In the genomic region with DNA sequence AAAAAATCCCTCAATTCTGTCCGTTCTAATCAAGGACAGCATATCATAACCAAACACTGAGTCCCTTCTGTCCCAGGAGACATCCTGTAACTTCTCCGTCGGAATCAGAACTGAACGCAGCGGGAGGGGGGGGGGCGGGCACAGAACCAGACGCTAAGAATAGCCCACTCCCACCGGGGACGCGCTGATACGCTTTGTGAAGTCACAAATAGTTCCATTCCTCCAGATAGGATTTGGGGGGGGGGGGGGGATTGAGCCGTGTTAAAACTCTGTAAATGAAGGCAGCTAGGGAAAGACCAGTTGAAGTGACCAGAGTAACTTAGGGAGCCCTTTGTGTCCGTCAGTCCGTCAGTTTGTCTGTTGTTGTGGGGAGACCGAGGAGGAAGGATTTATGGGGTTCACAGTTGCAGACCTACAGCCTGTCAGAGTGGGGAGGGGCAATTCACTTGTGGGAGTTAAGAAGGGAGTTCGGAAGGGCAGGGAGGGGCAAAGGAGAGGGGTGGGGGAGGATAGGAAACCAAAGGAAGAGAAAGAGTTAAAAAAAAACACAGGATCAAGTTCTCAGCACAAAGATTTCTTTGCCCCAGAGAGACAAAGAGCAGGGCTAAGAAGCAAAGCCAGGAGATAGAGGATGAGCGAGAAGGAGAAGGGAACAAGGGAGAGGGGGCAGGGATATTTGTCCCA, we compare ENCODE assay signal across 9 mouse cellular contexts.
DNase-seq lines count a peak whose midpoint lies in the region; ATAC-seq and TF ChIP-seq lines count a peak whose summit lies in the region.
"Had no signal": no experiment of that assay in that cellular context is flagged by ENCODE, and none has a peak within 500 bp of the region (broad histone marks: within the 10 kb centered on the region; RNA-seq: fewer than 3 reads in every experiment).

No protein-coding gene starts in this region.

- H3K4me3 ChIP-seq in heart, embryonic 11.5 days (ENCODE audit: low read depth, low read length) = peak overlapping the region; percentile 36
- H3K4me3 ChIP-seq in hindbrain, embryonic 14.5 days (replicated peaks; ENCODE audit: low read length) = peak overlapping the region; percentile 15; the same call in 1 of the 2 replicates
- H3K4me3 ChIP-seq in midbrain, embryonic 12.5 days = peak overlapping the region; percentile 24
- no peak overlapping the region for H3K4me3 ChIP-seq in lung, adult 2 months (replicated peaks; ENCODE audit: extremely low read depth, low read depth, low read length)

- ATAC-seq in heart, embryonic 11.5 days (replicated peaks; ENCODE audit: insufficient number of reproducible peaks, low FRiP score, low TSS enrichment) = no peak
- no peak for ATAC-seq in hindbrain, embryonic 14.5 days (ENCODE audit: low FRiP score)
- no peak for ATAC-seq in midbrain, embryonic 12.5 days (ENCODE audit: low FRiP score, low read depth)

- peak overlapping the region; percentile 58 for H3K9ac ChIP-seq in heart, embryonic 11.5 days (ENCODE audit: low read depth, low read length)
- H3K9ac ChIP-seq in hindbrain, embryonic 14.5 days = no peak overlapping the region
- H3K9ac ChIP-seq in midbrain, embryonic 12.5 days (replicated peaks) = no peak overlapping the region

- no peak for TF ChIP-seq CTCF in lung, adult 2 months (IDR thresholded peaks at IDR 0.05; ENCODE audit: insufficient read depth, low read length)

- H3K9me3 ChIP-seq in heart, embryonic 11.5 days (replicated peaks; ENCODE audit: control insufficient read depth, low read length) = peaks cover 3% of the 10 kb centered on the region; the same call in 1 of the 2 replicates
- H3K9me3 ChIP-seq in hindbrain, embryonic 14.5 days (ENCODE audit: control insufficient read depth, low read length) = peaks cover 21% of the 10 kb centered on the region; the same call in 1 of the 2 replicates
- H3K9me3 ChIP-seq in midbrain, embryonic 12.5 days = peaks cover 14% of the 10 kb centered on the region

- H3K4me1 ChIP-seq in heart, embryonic 11.5 days (ENCODE audit: control insufficient read depth, insufficient read depth, low read length) = peaks cover 9% of the 10 kb centered on the region; the same call in 1 of the 2 replicates
- 0 out of 2 replicates have a peak, but pooled peaks cover 5% of the 10 kb centered on the region for H3K4me1 ChIP-seq in hindbrain, embryonic 14.5 days (replicated peaks; ENCODE audit: control insufficient read depth, insufficient read depth, low read length)
- H3K4me1 ChIP-seq in midbrain, embryonic 12.5 days = peaks cover 4% of the 10 kb centered on the region; the same call in 1 of the 2 replicates
- H3K4me1 ChIP-seq in lung, adult 2 months (ENCODE audit: control insufficient read depth, insufficient read depth, low read length) = no peaks in the 10 kb centered on the region; the same call in 1 of the 2 replicates

- DNase-seq in heart, adult 8-10 months (ENCODE audit: low spot score) = no peak
- DNase-seq in R1 (ENCODE audit: low read depth, low spot score) = peak; percentile 71
- DNase-seq in hindbrain, embryonic 14.5 days (ENCODE audit: low spot score) = no peak
- no peak for DNase-seq in layer of hippocampus, postnatal 10 days (ENCODE audit: low spot score in 2 of 2)
- DNase-seq in thymus, postnatal 0 days (ENCODE audit: low spot score) = no peak
- DNase-seq in lung, adult 2 months = no peak
- DNase-seq: gastrocnemius, postnatal 14 days had no signal

- no peaks in the 10 kb centered on the region for H3K27me3 ChIP-seq in heart, embryonic 11.5 days (ENCODE audit: control insufficient read depth, insufficient read depth, low read length)
- no peaks in the 10 kb centered on the region for H3K27me3 ChIP-seq in hindbrain, embryonic 14.5 days (ENCODE audit: control insufficient read depth, insufficient read depth, low read length)
- no peaks in the 10 kb centered on the region for H3K27me3 ChIP-seq in midbrain, embryonic 12.5 days

- peak overlapping the region; percentile 70 for H3K4me2 ChIP-seq in heart, embryonic 11.5 days
- peak overlapping the region; percentile 47 for H3K4me2 ChIP-seq in hindbrain, embryonic 14.5 days (replicated peaks)
- H3K4me2 ChIP-seq in midbrain, embryonic 12.5 days (replicated peaks) = peak overlapping the region; percentile 46

- no peaks in the 10 kb centered on the region for H3K36me3 ChIP-seq in heart, embryonic 11.5 days (ENCODE audit: control insufficient read depth, insufficient read depth, low read length)
- no peaks in the 10 kb centered on the region for H3K36me3 ChIP-seq in hindbrain, embryonic 14.5 days (replicated peaks; ENCODE audit: control insufficient read depth, insufficient read depth)
- no peaks in the 10 kb centered on the region for H3K36me3 ChIP-seq in midbrain, embryonic 12.5 days

- no peak for TF ChIP-seq POLR2A in lung, adult 2 months (IDR thresholded peaks at IDR 0.05; ENCODE audit: borderline replicate concordance, extremely low read depth, low read depth, low read length)

- no peak overlapping the region for H3K27ac ChIP-seq in heart, embryonic 11.5 days (ENCODE audit: low read depth, low read length)
- H3K27ac ChIP-seq in hindbrain, embryonic 14.5 days = no peak overlapping the region
- no peak overlapping the region for H3K27ac ChIP-seq in midbrain, embryonic 12.5 days (replicated peaks)

- WGBS in heart, embryonic 11.5 days (ENCODE audit: insufficient replicate concordance) = 9% methylated on average over 17 of the region's 17 CpGs
- 6% methylated on average over 17 of the region's 17 CpGs for WGBS in hindbrain, embryonic 14.5 days
- WGBS in midbrain, embryonic 12.5 days = 2% methylated on average over 17 of the region's 17 CpGs
- 30% methylated on average over 17 of the region's 17 CpGs for WGBS in lung, adult 2 months
